Mouse (Mus musculus): ENCODE results near the gene Flt4.

DNA sequence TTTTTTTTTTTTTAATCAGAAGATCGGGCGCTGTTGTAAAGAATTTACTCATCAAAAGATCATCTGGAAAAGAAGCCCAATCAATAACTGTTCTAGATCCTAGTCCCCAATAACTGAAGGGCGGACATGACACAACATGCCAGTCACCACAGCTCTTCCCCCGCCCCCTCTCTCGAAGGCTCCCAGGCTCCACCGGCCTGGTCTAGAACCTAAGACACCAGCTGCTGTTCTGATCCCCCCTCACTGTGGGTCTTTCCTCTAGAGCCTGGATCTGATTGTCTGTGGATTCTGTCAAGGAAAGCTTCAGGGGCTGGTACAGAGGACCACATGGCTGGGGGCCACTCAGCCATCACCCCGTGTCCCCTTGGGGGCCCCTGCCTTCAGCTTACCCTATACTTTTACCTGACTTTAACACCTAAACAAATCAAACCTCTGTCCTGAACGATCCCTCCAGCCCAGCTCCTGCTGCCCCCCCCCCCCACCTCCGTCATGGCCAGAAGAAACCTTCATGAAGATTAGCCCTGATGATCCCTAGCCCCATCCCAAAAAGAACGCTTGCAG, 42.8 kb downstream of the Flt4 start:
- TF ChIP-seq RAD21 (IDR thresholded peaks at IDR 0.05; ENCODE audit: low read depth, low read length) (no peak), CTCF (conservative IDR thresholded peaks at IDR 0.05 in 1 of 2, IDR thresholded peaks at IDR 0.05 in 1 of 2; ENCODE audit: low read depth in 2 of 2, low read length in 2 of 2) (no peak), ZMIZ1 (IDR thresholded peaks at IDR 0.05; ENCODE audit: low read depth, low read length) (no peak), MAX (IDR thresholded peaks at IDR 0.05; ENCODE audit: low read length) (no peak), E2F4 (IDR thresholded peaks at IDR 0.05; ENCODE audit: insufficient replicate concordance, low read depth, low read length) (no peak), BHLHE40 (IDR thresholded peaks at IDR 0.05; ENCODE audit: low read depth, low read length) (no peak)
